Mouse (Mus musculus) C2C12 (cell line): ENCODE data around the gene H2-Q4.

Experiments used
- CTCF ChIP-seq: IDR thresholded peaks from one replicate; pipeline ENCODE4 v1.5.1; 2011; ENCODE audit not compliant: control insufficient read depth, insufficient read depth, insufficient read length
- USF1 ChIP-seq: IDR thresholded peaks from one replicate; pipeline ENCODE4 v1.6.1; 2011; ENCODE audit warnings: low read depth, mild to moderate bottlenecking, control low read depth, moderate library complexity

- TF ChIP-seq USF1 (no peak), CTCF (no peak)
Observed at GRCm38 (mm10) chr17:35379369-35379728, at the start of gene H2-Q4.
